Mouse (Mus musculus): Measurements from ENCODE around the gene 2310061I04Rik.

- no peak for TF ChIP-seq CTCF (IDR thresholded peaks at IDR 0.05; ENCODE audit: extremely low read depth, insufficient read depth, low read length)
- no peak for TF ChIP-seq POLR2A (IDR thresholded peaks at IDR 0.05; ENCODE audit: extremely low read depth, insufficient read depth, low read length)
These were observed 19.9 kb upstream of the 2310061I04Rik start for GRCm38 (mm10) chr17:35917143-35917462.
